Mouse (Mus musculus): Measurements from ENCODE around the gene Cldn13. TPM values are rescaled to one million over a fixed set of nuclear protein-coding genes. Genes with fewer than 3 reads are reported as not detected.
"Not testable (repeated sequence)": the region's sequence is repeated elsewhere in the genome, so short reads cannot be mapped to it uniquely, and the experiment has no call there.

Cldn13 gene
- polyA plus RNA-seq (2015; fragmentation: Nextera tagmentation; extraction: Ambion mirVana): 278 and 316 TPM in 2 replicates

DNA sequence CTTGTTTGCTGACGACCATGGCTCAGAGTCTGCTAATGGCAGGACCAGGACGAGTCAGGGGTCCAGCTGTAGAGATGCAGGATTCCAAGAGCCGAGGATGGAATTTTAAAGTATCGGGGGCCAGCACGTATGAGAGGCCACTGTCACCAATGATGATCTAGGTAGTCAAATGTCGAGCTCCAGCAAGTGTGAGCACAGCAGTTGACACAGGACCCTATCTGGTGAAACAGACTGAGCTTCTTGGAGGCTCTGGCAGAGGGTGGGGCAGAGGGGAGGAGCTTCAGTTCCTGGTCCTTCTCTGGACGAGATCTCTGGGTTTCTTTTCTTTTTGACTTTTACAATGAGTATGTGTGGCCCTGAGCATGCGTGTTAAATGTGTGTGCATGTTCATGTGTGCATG lies at the start of gene Cldn13:
Gene Cldn13, minus strand, starts transcription at position 216 of the 400 bp plus-strand sequence.
- Histone ChIP-seq H3K4me3 (replicated peaks) (peak within 1 kb of the TSS; percentile 76), H3K4me2 (peak within 1 kb of the TSS; percentile 79)

GRCm38 (mm10) chr5:134964655-134965054 lies 49.3 kb upstream of the Cldn13 start:
- Histone ChIP-seq H3K4me1 (replicated peaks) (peaks cover 15% of the 10 kb centered on the region), H3K27me3 (peaks cover 14% of the 10 kb centered on the region)
- H3K9me3 ChIP-seq (replicated peaks); ATAC-seq (ENCODE audit: insufficient read depth); H3K4me2 ChIP-seq; H3K36me3 ChIP-seq (replicated peaks); H3K4me3 ChIP-seq (replicated peaks); H3K9ac ChIP-seq; H3K27ac ChIP-seq (replicated peaks): not testable (repeated sequence)

More for the DNA sequence above, at the start of gene Cldn13:
- H3K4me1 ChIP-seq (replicated peaks): peaks cover 64% of the 10 kb centered on the region
- 18% methylated on average over 8 of the region's 8 CpGs for WGBS (ENCODE audit: insufficient replicate concordance)
- no peaks in the 10 kb centered on the region for H3K27me3 ChIP-seq
- H3K9me3 ChIP-seq (replicated peaks): no peaks in the 10 kb centered on the region
- peak; percentile 51 for ATAC-seq (ENCODE audit: insufficient read depth)
- peaks cover 12% of the 10 kb centered on the region for H3K36me3 ChIP-seq (replicated peaks)
- H3K27ac ChIP-seq (replicated peaks): peak within 1 kb of the TSS; percentile 98
- peak within 1 kb of the TSS; percentile 84 for H3K9ac ChIP-seq

DNA sequence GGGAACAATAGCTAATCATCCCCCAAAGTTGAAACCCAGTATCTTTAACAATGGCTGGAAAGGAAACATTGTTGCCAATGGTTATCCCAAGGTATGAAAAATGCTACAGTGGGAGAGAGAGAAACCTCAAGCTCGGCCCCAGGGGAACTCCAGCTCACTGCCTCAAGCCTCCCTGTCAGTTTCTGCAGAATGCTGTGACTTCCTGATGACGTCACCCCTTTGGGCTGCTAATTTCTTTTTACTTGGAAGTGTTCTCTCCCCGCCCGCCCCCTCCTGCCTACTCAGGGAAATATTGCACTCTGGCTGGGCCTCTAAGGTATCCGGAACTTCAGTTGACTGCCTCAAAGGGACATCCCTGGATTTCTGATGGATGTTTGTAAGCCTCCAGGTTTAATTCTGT lies 48.2 kb upstream of the Cldn13 start:
- WGBS (ENCODE audit: insufficient replicate concordance): 28% methylated on average over 5 of the region's 5 CpGs
- no peak for ATAC-seq (ENCODE audit: insufficient read depth)

GRCm38 (mm10) chr5:134961519-134961918 lies 46.2 kb upstream of the Cldn13 start:
- H3K9me3 ChIP-seq (replicated peaks): no peaks in the 10 kb centered on the region
- H3K27ac ChIP-seq (replicated peaks): no peak overlapping the region
- H3K36me3 ChIP-seq (replicated peaks): no peaks in the 10 kb centered on the region
- H3K4me2 ChIP-seq: no peak overlapping the region
- H3K9ac ChIP-seq: no peak overlapping the region
- WGBS (ENCODE audit: insufficient replicate concordance): 74% methylated on average over 2 of the region's 2 CpGs
- peaks cover 13% of the 10 kb centered on the region for H3K4me1 ChIP-seq (replicated peaks)
- peaks cover 2% of the 10 kb centered on the region; the same call in 1 of the 2 replicates for H3K27me3 ChIP-seq
- ATAC-seq (ENCODE audit: insufficient read depth): no peak
- H3K4me3 ChIP-seq (replicated peaks): no peak overlapping the region

More for the DNA sequence above, 48.2 kb upstream of the Cldn13 start:
- no peak overlapping the region for H3K4me3 ChIP-seq (replicated peaks)
- H3K4me1 ChIP-seq (replicated peaks): peaks cover 15% of the 10 kb centered on the region
- H3K9ac ChIP-seq: no peak overlapping the region
- H3K27ac ChIP-seq (replicated peaks): no peak overlapping the region
- no peak overlapping the region for H3K4me2 ChIP-seq
- H3K27me3 ChIP-seq: peaks cover 14% of the 10 kb centered on the region
- H3K9me3 ChIP-seq (replicated peaks): no peaks in the 10 kb centered on the region
- no peaks in the 10 kb centered on the region for H3K36me3 ChIP-seq (replicated peaks)

- no peaks in the 10 kb centered on the region for H3K36me3 ChIP-seq (replicated peaks)
- H3K27me3 ChIP-seq: no peaks in the 10 kb centered on the region
- H3K4me1 ChIP-seq (replicated peaks): peaks cover 3% of the 10 kb centered on the region
- H3K9ac ChIP-seq: no peak overlapping the region
- no peak overlapping the region for H3K27ac ChIP-seq (replicated peaks)
- H3K4me3 ChIP-seq (replicated peaks): no peak overlapping the region
- ATAC-seq (ENCODE audit: insufficient read depth): no peak
- no peak overlapping the region for H3K4me2 ChIP-seq
- no peaks in the 10 kb centered on the region for H3K9me3 ChIP-seq (replicated peaks)
- WGBS (ENCODE audit: insufficient replicate concordance): 66% methylated on average over 2 of the region's 2 CpGs
Measured at GRCm38 (mm10) chr5:134960430-134960829, 45.1 kb upstream of the Cldn13 start.

DNA sequence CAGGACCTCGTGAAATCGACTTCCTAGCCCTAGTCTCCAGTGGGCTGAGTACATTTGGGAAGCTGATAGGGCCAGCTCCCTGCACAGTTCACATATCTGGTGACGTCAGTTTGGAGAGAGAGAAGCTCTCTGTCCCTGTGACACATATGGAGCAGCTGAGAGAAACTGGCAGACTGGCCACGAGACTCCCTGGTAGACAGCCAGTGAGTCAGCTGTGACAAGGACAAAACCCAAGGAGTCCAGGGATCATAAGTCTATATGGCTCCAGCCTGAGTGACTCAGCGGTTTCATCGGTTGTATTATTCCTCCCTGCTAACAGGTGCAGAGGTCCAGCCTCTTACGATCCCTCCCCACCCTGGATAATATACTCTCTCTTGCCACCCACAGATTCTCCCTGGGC lies 43.8 kb upstream of the Cldn13 start:
- H3K9me3 ChIP-seq (replicated peaks): no peaks in the 10 kb centered on the region
- 57% methylated on average over 7 of the region's 7 CpGs for WGBS (ENCODE audit: insufficient replicate concordance)
- no peak overlapping the region for H3K9ac ChIP-seq
- no peaks in the 10 kb centered on the region; the same call in 1 of the 2 replicates for H3K4me1 ChIP-seq (replicated peaks)
- no peak for ATAC-seq (ENCODE audit: insufficient read depth)
- no peak overlapping the region for H3K4me3 ChIP-seq (replicated peaks)
- no peaks in the 10 kb centered on the region for H3K27me3 ChIP-seq
- no peak overlapping the region for H3K4me2 ChIP-seq
- no peak overlapping the region for H3K27ac ChIP-seq (replicated peaks)
- no peaks in the 10 kb centered on the region for H3K36me3 ChIP-seq (replicated peaks)

DNA sequence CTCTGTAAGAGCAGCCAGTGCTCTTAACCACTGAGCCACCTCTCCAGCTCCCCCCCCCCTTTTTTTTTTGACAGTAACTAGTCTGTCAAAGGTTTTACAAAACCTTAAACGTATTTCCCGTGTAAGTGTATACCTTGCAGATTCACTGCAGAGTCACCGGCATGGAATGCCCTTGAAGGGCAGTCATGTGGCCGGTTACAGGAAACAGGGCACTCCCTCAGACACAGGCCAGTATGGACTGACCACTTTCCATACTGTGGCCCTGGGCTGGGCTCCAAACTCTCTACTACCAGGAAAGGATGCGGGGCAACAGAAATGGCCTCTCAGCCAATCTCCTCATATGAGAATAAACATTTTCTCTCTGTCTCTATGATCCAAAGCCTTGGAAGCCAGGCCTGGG lies 40.2 kb upstream of the Cldn13 start:
- no peak overlapping the region for H3K4me2 ChIP-seq
- no peak overlapping the region for H3K9ac ChIP-seq
- ATAC-seq (ENCODE audit: insufficient read depth): no peak
- WGBS (ENCODE audit: insufficient replicate concordance): 62% methylated on average over 5 of the region's 5 CpGs
- peaks cover 10% of the 10 kb centered on the region for H3K4me1 ChIP-seq (replicated peaks)
- H3K4me3 ChIP-seq (replicated peaks): no peak overlapping the region
- 0 out of 2 replicates have a peak, but pooled peaks cover 15% of the 10 kb centered on the region for H3K27me3 ChIP-seq
- no peaks in the 10 kb centered on the region for H3K36me3 ChIP-seq (replicated peaks)
- no peak overlapping the region for H3K27ac ChIP-seq (replicated peaks)
- H3K9me3 ChIP-seq (replicated peaks): no peaks in the 10 kb centered on the region

DNA sequence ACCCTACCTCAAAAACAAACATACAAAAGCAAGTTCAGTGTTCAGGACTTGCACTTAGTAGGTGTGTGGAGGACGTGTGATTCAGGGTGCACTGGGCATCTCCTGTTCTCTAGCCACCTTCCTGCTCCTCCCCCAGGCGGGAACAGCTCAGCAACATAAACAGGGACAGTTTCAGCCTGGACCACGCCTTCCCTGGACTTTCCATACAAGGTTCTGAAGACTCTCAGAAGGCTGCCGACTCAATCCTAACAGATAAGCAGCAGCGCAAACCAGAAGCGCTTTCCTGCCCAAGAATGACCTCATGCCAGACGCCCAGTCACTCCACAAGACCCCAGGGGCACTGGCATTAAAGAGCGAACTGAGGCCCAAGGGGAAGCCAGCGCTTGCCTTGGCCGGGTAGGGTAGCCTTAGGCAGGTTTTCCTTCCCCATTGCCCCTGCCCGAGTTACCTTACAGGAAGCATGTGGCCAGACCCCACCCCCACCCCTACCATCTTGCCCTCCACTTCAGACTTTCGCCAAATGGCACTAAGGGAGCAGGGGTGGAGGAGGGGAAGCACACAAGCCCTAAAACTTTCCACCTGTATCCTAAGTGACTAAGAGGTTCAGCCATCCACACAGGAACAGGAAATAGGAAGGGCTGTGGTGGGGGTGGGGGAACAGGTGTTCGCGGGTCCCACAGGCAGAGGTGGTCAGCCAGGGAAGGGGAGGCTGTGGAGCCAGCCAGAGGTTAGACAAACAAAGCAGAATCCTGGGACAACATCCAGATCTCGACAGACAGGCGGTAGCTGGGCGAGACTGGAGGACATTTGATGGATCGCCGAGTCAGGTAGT lies 35.9 kb upstream of the Cldn13 start:
- no peaks in the 10 kb centered on the region for H3K36me3 ChIP-seq (replicated peaks)
- no peak overlapping the region for H3K27ac ChIP-seq (replicated peaks)
- peaks cover 22% of the 10 kb centered on the region for H3K4me1 ChIP-seq (replicated peaks)
- no peak for ATAC-seq (ENCODE audit: insufficient read depth)
- no peaks in the 10 kb centered on the region for H3K9me3 ChIP-seq (replicated peaks)
- 12% methylated on average over 19 of the region's 19 CpGs for WGBS (ENCODE audit: insufficient replicate concordance)
- no peak overlapping the region for H3K9ac ChIP-seq
- H3K4me2 ChIP-seq: peak overlapping the region; percentile 25; the same call in 1 of the 2 replicates
- H3K4me3 ChIP-seq (replicated peaks): no peak overlapping the region
- peaks cover 28% of the 10 kb centered on the region for H3K27me3 ChIP-seq

DNA sequence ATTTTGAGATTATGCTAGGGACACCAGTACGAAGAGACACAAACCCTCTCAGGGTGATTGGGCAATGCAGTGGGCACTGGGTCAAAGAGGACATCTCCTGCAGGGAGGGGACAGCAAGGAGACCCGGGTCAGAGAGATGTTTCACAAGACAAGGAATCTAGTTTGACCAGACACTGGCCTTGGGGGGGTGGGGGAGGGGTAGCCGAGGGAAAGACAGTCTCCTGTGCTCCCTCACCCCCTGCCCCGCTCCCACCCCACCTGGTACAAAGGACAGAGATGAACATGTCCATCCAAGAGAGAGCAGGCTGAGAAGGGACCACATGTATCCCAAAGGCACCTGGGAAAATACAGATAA lies 32.7 kb upstream of the Cldn13 start:
- Histone ChIP-seq H3K9me3 (replicated peaks) (no peaks in the 10 kb centered on the region), H3K4me3 (replicated peaks) (no peak overlapping the region), H3K4me2 (no peak overlapping the region), H3K9ac (no peak overlapping the region), H3K27ac (replicated peaks) (no peak overlapping the region), H3K4me1 (replicated peaks) (peaks cover 35% of the 10 kb centered on the region), H3K36me3 (replicated peaks) (no peaks in the 10 kb centered on the region), H3K27me3 (peaks cover 38% of the 10 kb centered on the region)
- ATAC-seq (ENCODE audit: insufficient read depth): no peak
- WGBS (ENCODE audit: insufficient replicate concordance): 41% methylated on average over 4 of the region's 4 CpGs

GRCm38 (mm10) chr5:134947420-134948084 lies 32.2 kb upstream of the Cldn13 start:
- 31% methylated on average over 5 of the region's 5 CpGs for WGBS (ENCODE audit: insufficient replicate concordance)
- Histone ChIP-seq H3K4me2 (no peak overlapping the region), H3K27me3 (peaks cover 33% of the 10 kb centered on the region), H3K4me1 (replicated peaks) (peaks cover 40% of the 10 kb centered on the region), H3K9ac (no peak overlapping the region), H3K36me3 (replicated peaks) (no peaks in the 10 kb centered on the region), H3K9me3 (replicated peaks) (no peaks in the 10 kb centered on the region), H3K27ac (replicated peaks) (no peak overlapping the region), H3K4me3 (replicated peaks) (no peak overlapping the region)
- no peak for ATAC-seq (ENCODE audit: insufficient read depth)

- Histone ChIP-seq H3K27ac (replicated peaks) (no peak within 1 kb of the TSS), H3K4me2 (no peak within 1 kb of the TSS), H3K36me3 (replicated peaks) (no peaks in the 10 kb centered on the region), H3K9me3 (replicated peaks) (no peaks in the 10 kb centered on the region), H3K9ac (no peak within 1 kb of the TSS), H3K27me3 (peaks cover 30% of the 10 kb centered on the region), H3K4me3 (replicated peaks) (no peak within 1 kb of the TSS), H3K4me1 (replicated peaks) (peaks cover 40% of the 10 kb centered on the region)
- ATAC-seq (ENCODE audit: insufficient read depth): no peak
- WGBS (ENCODE audit: insufficient replicate concordance): 53% methylated on average over 11 of the region's 11 CpGs
Measured at GRCm38 (mm10) chr5:134946857-134947255, 31.5 kb upstream of the Cldn13 start, which contains the start of gene Cldn4. Gene Cldn4 (minus strand): TSS chr5:134946934.

Data from liver, embryonic 15.5 days (tissue).